Mouse (Mus musculus) liver, postnatal 0 days (tissue): Measurements from ENCODE around the gene Ehbp1. TPM values are rescaled to one million over a fixed set of nuclear protein-coding genes. Genes with fewer than 3 reads are reported as not detected.

ENCODE experiments used
- ATAC-seq: fragments of 200-750 bp; cut with Nextera tagmentation; 2 replicates; pipeline ENCODE4 v1.8.0; 2017; ENCODE audit warnings: mild to moderate bottlenecking, moderate library complexity
- DNase-seq: peaks from one replicate; pipeline ENCODE4 v3.0.0-alpha.2; 2016
- H3K27ac ChIP-seq: fragments of 300-500 bp; sonication (generic); 2 replicates; pipeline ENCODE4 v1.5.1; 2014; ENCODE audit warnings: antibody characterized with exemption, moderate library complexity, mild to moderate bottlenecking, low read depth
- H3K27me3 ChIP-seq: fragments of 300-500 bp; sonication (generic); 2 replicates; pipeline ENCODE4 v1.6.1; 2014; ENCODE audit warnings: low read length, control low read depth, mixed read lengths; ENCODE audit not compliant: insufficient read depth
- H3K36me3 ChIP-seq: fragments of 300-500 bp; sonication (generic); replicated peaks from 2 replicates; pipeline ENCODE4 v1.6.1; 2014; ENCODE audit warnings: mild to moderate bottlenecking, control low read depth, low read length, moderate library complexity, mixed read lengths; ENCODE audit not compliant: insufficient read depth
- H3K4me1 ChIP-seq: fragments of 300-500 bp; sonication (generic); 2 replicates; pipeline ENCODE4 v1.6.1; 2014; ENCODE audit warnings: antibody characterized with exemption, mild to moderate bottlenecking, control low read depth; ENCODE audit not compliant: insufficient read depth
- H3K4me2 ChIP-seq: fragments of 300-500 bp; sonication (generic); 2 replicates; pipeline ENCODE4 v1.6.1; 2014; ENCODE audit warnings: low read depth, mild to moderate bottlenecking, low read length, moderate library complexity, mixed read lengths
- H3K4me3 ChIP-seq: fragments of 300-500 bp; sonication (generic); 2 replicates; pipeline ENCODE4 v1.5.1; 2014; ENCODE audit warnings: low read depth, low read length
- H3K9ac ChIP-seq: fragments of 300-500 bp; sonication (generic); replicated peaks from 2 replicates; pipeline ENCODE4 v1.6.1; 2014; ENCODE audit warnings: mild to moderate bottlenecking, moderate library complexity
- H3K9me3 ChIP-seq: fragments of 300-500 bp; sonication (generic); 2 replicates; pipeline ENCODE4 v1.6.1; 2016; ENCODE audit warnings: mild to moderate bottlenecking, control low read depth, low read length, mixed read lengths
- CTCF ChIP-seq: sonication (generic); IDR thresholded peaks from 2 replicates; pipeline ENCODE4 v1.5.1; 2016; ENCODE audit warnings: antibody characterized with exemption, low read depth
- EP300 ChIP-seq: IDR thresholded peaks from 2 replicates; pipeline ENCODE4 v1.6.1; 2016; ENCODE audit warnings: antibody characterized with exemption, low read depth, mild to moderate bottlenecking
- WGBS: fragments of 180-500 bp; shearing (Covaris S2); extraction: QIAGEN DNeasy Blood & Tissue Kit; methylation state at CpG from one replicate; pipeline ENCODE4 v1.1.7; 2014; ENCODE audit not compliant: insufficient replicate concordance; 5-methylcytosine and 5-hydroxymethylcytosine counted together
- polyA plus RNA-seq: library from polyadenylated mRNA; unstranded; fragments of >200 nt; fragmentation: Nextera tagmentation; extraction: Ambion mirVana; gene quantifications from 2 replicates; pipeline ENCODE4 v1.2.1, GENCODE M21; 2015

Ehbp1 gene
- polyA plus RNA-seq = 1.4 and 1.9 TPM in 2 replicates

- Histone ChIP-seq H3K9ac (no peak within 1 kb of the TSS), H3K36me3 (no peaks in the 10 kb centered on the region), H3K27ac (no peak within 1 kb of the TSS), H3K9me3 (no peaks in the 10 kb centered on the region), H3K4me3 (no peak within 1 kb of the TSS), H3K27me3 (no peaks in the 10 kb centered on the region), H3K4me1 (no peaks in the 10 kb centered on the region), H3K4me2 (no peak within 1 kb of the TSS)
- TF ChIP-seq EP300 = no peak
- WGBS = 55% methylated on average over 2 of the region's 2 CpGs
- ATAC-seq (no peak), DNase-seq (no peak)
Measured at GRCm38 (mm10) chr11:22342242-22343207, at the start of gene Ehbp1. TSS of gene Ehbp1 (minus strand) at chr11:22342292.

GRCm38 (mm10) chr11:22387472-22388098 lies 45.5 kb upstream of the Ehbp1 start:
- Histone ChIP-seq H3K27me3 (no peaks in the 10 kb centered on the region), H3K27ac (no peak overlapping the region), H3K4me3 (no peak overlapping the region), H3K36me3 (no peaks in the 10 kb centered on the region), H3K4me1 (no peaks in the 10 kb centered on the region), H3K4me2 (no peak overlapping the region), H3K9me3 (no peaks in the 10 kb centered on the region), H3K9ac (no peak overlapping the region)
- no peak for TF ChIP-seq CTCF
- TF ChIP-seq EP300 = no peak
- 57% methylated on average over 6 of the region's 6 CpGs for WGBS
- DNase-seq (no peak), ATAC-seq (no peak)

- TF ChIP-seq CTCF (no peak), EP300 (no peak)
- 69% methylated on average over 1 of the region's 1 CpGs for WGBS
- no peak overlapping the region for H3K9ac ChIP-seq
- no peak overlapping the region for H3K4me2 ChIP-seq
- H3K36me3 ChIP-seq = no peaks in the 10 kb centered on the region
- DNase-seq (no peak), ATAC-seq (no peak)
- no peaks in the 10 kb centered on the region for H3K4me1 ChIP-seq
- H3K4me3 ChIP-seq = no peak overlapping the region
- no peaks in the 10 kb centered on the region for H3K27me3 ChIP-seq
- no peaks in the 10 kb centered on the region for H3K9me3 ChIP-seq
- H3K27ac ChIP-seq = no peak overlapping the region
Measured at GRCm38 (mm10) chr11:22383532-22383931, 41.4 kb upstream of the Ehbp1 start.

- Histone ChIP-seq H3K9me3 (no peaks in the 10 kb centered on the region), H3K27ac (no peak overlapping the region), H3K4me2 (no peak overlapping the region), H3K9ac (no peak overlapping the region), H3K27me3 (no peaks in the 10 kb centered on the region), H3K36me3 (no peaks in the 10 kb centered on the region), H3K4me1 (peaks cover 4% of the 10 kb centered on the region; the same call in 1 of the 2 replicates), H3K4me3 (no peak overlapping the region)
- ATAC-seq = no peak
- TF ChIP-seq CTCF (no peak), EP300 (no peak)
- no peak for DNase-seq
- 77% methylated on average over 2 of the region's 2 CpGs for WGBS
Measured at GRCm38 (mm10) chr11:22374811-22375210, 32.7 kb upstream of the Ehbp1 start.

GRCm38 (mm10) chr11:22373290-22373674 lies 31.2 kb upstream of the Ehbp1 start:
- H3K4me1 ChIP-seq = peaks cover 4% of the 10 kb centered on the region; the same call in 1 of the 2 replicates
- H3K4me3 ChIP-seq = no peak overlapping the region
- H3K36me3 ChIP-seq = no peaks in the 10 kb centered on the region
- no peak for TF ChIP-seq CTCF
- TF ChIP-seq EP300 = no peak
- 45% methylated on average over 3 of the region's 3 CpGs for WGBS
- H3K9ac ChIP-seq = no peak overlapping the region
- ATAC-seq = peak; percentile 94
- no peaks in the 10 kb centered on the region for H3K9me3 ChIP-seq
- peak overlapping the region; percentile 59 for H3K27ac ChIP-seq
- no peak overlapping the region for H3K4me2 ChIP-seq
- no peaks in the 10 kb centered on the region for H3K27me3 ChIP-seq
- peak; percentile 71 for DNase-seq

- Histone ChIP-seq H3K27me3 (no peaks in the 10 kb centered on the region), H3K4me3 (no peak overlapping the region), H3K9me3 (no peaks in the 10 kb centered on the region), H3K36me3 (no peaks in the 10 kb centered on the region), H3K27ac (peak overlapping the region; percentile 59), H3K4me2 (no peak overlapping the region), H3K9ac (no peak overlapping the region), H3K4me1 (peaks cover 4% of the 10 kb centered on the region; the same call in 1 of the 2 replicates)
- WGBS = 56% methylated on average over 1 of the region's 1 CpGs
- peak; percentile 15 for DNase-seq
- TF ChIP-seq EP300 (no peak), CTCF (no peak)
- peak; percentile 87 for ATAC-seq
Measured at GRCm38 (mm10) chr11:22372609-22373289, 30.7 kb upstream of the Ehbp1 start.
